Mouse (Mus musculus) thymus, adult 2 months (tissue): Measurements from ENCODE around the gene Myh7.

ENCODE experiments used
- CTCF ChIP-seq: fragments of 200-500 bp; IDR thresholded peaks from 2 replicates; pipeline ENCODE4 v1.5.1; 2012; ENCODE audit warnings: mild to moderate bottlenecking, control low read depth, low read length, moderate library complexity, borderline replicate concordance; ENCODE audit not compliant: control insufficient read depth, poor library complexity, insufficient read depth; ENCODE audit errors: extremely low read depth
- POLR2A ChIP-seq: fragments of 200-500 bp; IDR thresholded peaks from 2 replicates; pipeline ENCODE4 v1.6.1; 2012; ENCODE audit warnings: mild to moderate bottlenecking, low read length, control low read depth, moderate library complexity; ENCODE audit not compliant: control insufficient read depth, poor library complexity, insufficient read depth; ENCODE audit errors: extremely low read depth

GRCm38 (mm10) chr14:55014591-55014990 is 20.2 kb upstream of the Myh7 start:
- TF ChIP-seq POLR2A = no peak
- no peak for TF ChIP-seq CTCF
